Mouse (Mus musculus) cerebellum, adult 2 months (tissue): ENCODE measurements around the gene Tnfrsf8.

Source experiments
- CTCF ChIP-seq: fragments of 200-500 bp; IDR thresholded peaks from 2 replicates; pipeline ENCODE4 v1.5.1; 2011; ENCODE audit warnings: low read depth, mild to moderate bottlenecking, control low read depth, low read length, moderate library complexity, borderline replicate concordance; ENCODE audit not compliant: insufficient read depth
- POLR2A ChIP-seq: fragments of 200-500 bp; IDR thresholded peaks from 2 replicates; pipeline ENCODE4 v1.6.1; 2011; ENCODE audit warnings: low read length, control low read depth, borderline replicate concordance; ENCODE audit not compliant: insufficient read depth

DNA sequence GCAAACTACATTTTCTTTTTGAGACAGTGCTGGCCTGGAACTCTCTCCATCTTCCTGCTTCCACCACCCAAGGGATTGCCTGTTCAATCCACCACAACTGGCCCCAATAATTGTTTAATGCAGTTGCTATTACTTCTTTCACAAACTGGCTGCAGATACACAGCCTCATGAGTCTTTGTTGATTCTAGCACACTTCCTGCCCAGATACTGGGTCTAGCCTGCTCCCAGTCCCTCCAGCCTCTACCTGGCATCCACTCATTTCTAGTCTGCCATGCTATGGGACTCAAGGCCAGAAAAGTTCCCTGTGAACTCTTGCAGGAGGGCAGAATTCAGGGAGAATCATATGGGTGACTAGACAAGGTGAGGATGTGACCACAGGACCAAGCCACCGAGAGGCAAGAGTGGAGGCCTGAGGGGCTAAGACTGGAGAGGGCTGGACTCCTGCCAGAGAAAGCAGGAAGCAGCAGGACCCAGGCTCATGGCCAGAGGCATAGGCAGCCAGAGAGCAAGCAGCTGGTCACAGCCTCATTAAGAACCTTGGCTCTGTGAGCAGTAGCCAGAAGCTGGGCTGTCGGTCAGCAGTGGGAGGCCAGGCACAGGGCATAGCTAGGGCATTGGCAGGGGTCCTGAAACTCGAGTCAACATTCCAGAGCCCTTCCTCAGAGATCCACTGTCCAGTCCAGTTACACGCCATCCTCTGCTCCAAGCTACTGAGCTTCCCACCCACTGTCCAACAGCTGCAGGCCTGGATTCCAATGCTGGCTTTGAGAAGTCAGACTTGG, 75.7 kb downstream of the Tnfrsf8 start:
- TF ChIP-seq CTCF (no peak), POLR2A (no peak)
